Mouse (Mus musculus) heart, embryonic 11.5 days (tissue): ENCODE measurements around the gene Hint2. TPM values are rescaled to one million over a fixed set of nuclear protein-coding genes. Genes with fewer than 3 reads are reported as not detected.

Source experiments
- ATAC-seq: fragments of 200-750 bp; cut with Nextera tagmentation; replicated peaks from 2 replicates; pipeline ENCODE4 v1.8.0; 2017; ENCODE audit warnings: moderate library complexity; ENCODE audit not compliant: insufficient number of reproducible peaks, low FRiP score, low TSS enrichment
- H3K27ac ChIP-seq: fragments of 300-500 bp; sonication (generic); 2 replicates; pipeline ENCODE4 v1.5.1; 2014; ENCODE audit warnings: mild to moderate bottlenecking, low read depth, low read length
- H3K27me3 ChIP-seq: fragments of 300-500 bp; sonication (generic); 2 replicates; pipeline ENCODE4 v1.6.1; 2014; ENCODE audit warnings: mild to moderate bottlenecking, low read length, mixed read lengths; ENCODE audit not compliant: control insufficient read depth, insufficient read depth
- H3K36me3 ChIP-seq: fragments of 300-500 bp; sonication (generic); 2 replicates; pipeline ENCODE4 v1.6.1; 2014; ENCODE audit warnings: mild to moderate bottlenecking, low read length, moderate library complexity, mixed read lengths; ENCODE audit not compliant: control insufficient read depth, insufficient read depth
- H3K4me1 ChIP-seq: fragments of 300-500 bp; sonication (generic); 2 replicates; pipeline ENCODE4 v1.6.1; 2014; ENCODE audit warnings: low read length; ENCODE audit not compliant: control insufficient read depth, insufficient read depth
- H3K4me2 ChIP-seq: fragments of 300-500 bp; sonication (generic); 2 replicates; pipeline ENCODE4 v1.6.1; 2014; ENCODE audit warnings: mild to moderate bottlenecking, moderate library complexity
- H3K4me3 ChIP-seq: fragments of 300-500 bp; sonication (generic); 2 replicates; pipeline ENCODE4 v1.5.1; 2014; ENCODE audit warnings: low read depth, low read length
- H3K9ac ChIP-seq: fragments of 300-500 bp; sonication (generic); 2 replicates; pipeline ENCODE4 v1.6.1; 2014; ENCODE audit warnings: mild to moderate bottlenecking, low read depth, low read length, moderate library complexity
- H3K9me3 ChIP-seq: fragments of 300-500 bp; sonication (generic); replicated peaks from 2 replicates; pipeline ENCODE4 v1.6.1; 2016; ENCODE audit warnings: low read length; ENCODE audit not compliant: control insufficient read depth
- WGBS: fragments of 180-500 bp; shearing (Covaris S2); extraction: QIAGEN DNeasy Blood & Tissue Kit; methylation state at CpG from one replicate; pipeline ENCODE4 v1.1.7; 2014; ENCODE audit not compliant: insufficient replicate concordance; 5-methylcytosine and 5-hydroxymethylcytosine counted together
- polyA plus RNA-seq: library from polyadenylated mRNA; unstranded; fragments of >200 nt; fragmentation: Nextera tagmentation; extraction: Ambion mirVana; gene quantifications from 2 replicates; pipeline ENCODE4 v1.2.1, GENCODE M21; 2014

Gene Hint2
- polyA plus RNA-seq, result 128 and 131 TPM in 2 replicates

- ATAC-seq, result peak; percentile 93
- peak within 1 kb of the TSS; percentile 87 for H3K9ac ChIP-seq
- WGBS, result 2% methylated on average over 34 of the region's 34 CpGs
These were observed at the start of gene Hint2 for GRCm38 (mm10) chr4:43656339-43657109. Hint2 (minus strand) TSS chr4:43656466.

GRCm38 (mm10) chr4:43705991-43706390, 49.7 kb upstream of the Hint2 start:
- Histone ChIP-seq H3K9ac (no peak overlapping the region), H3K4me2 (no peak overlapping the region), H3K9me3 (no peaks in the 10 kb centered on the region), H3K4me3 (no peak overlapping the region), H3K4me1 (no peaks in the 10 kb centered on the region), H3K27me3 (no peaks in the 10 kb centered on the region), H3K36me3 (no peaks in the 10 kb centered on the region), H3K27ac (no peak overlapping the region)
- WGBS, result 81% methylated on average over 13 of the region's 13 CpGs
- ATAC-seq, result no peak

More at GRCm38 (mm10) chr4:43656339-43657109, at the start of gene Hint2:
- Histone ChIP-seq H3K4me3 (peak within 1 kb of the TSS; percentile 87), H3K27ac (peak within 1 kb of the TSS; percentile 80), H3K27me3 (peaks cover 8% of the 10 kb centered on the region), H3K4me1 (peaks cover 3% of the 10 kb centered on the region; the same call in 1 of the 2 replicates), H3K9me3 (no peaks in the 10 kb centered on the region), H3K4me2 (peak within 1 kb of the TSS; percentile 89), H3K36me3 (no peaks in the 10 kb centered on the region)

GRCm38 (mm10) chr4:43703851-43704250, 47.6 kb upstream of the Hint2 start:
- Histone ChIP-seq H3K4me3 (no peak overlapping the region), H3K9me3 (no peaks in the 10 kb centered on the region), H3K36me3 (no peaks in the 10 kb centered on the region), H3K4me1 (no peaks in the 10 kb centered on the region), H3K9ac (no peak overlapping the region), H3K27ac (no peak overlapping the region), H3K27me3 (no peaks in the 10 kb centered on the region), H3K4me2 (no peak overlapping the region)
- ATAC-seq, result no peak
- WGBS, result 84% methylated on average over 8 of the region's 8 CpGs

GRCm38 (mm10) chr4:43703439-43703838, 47.2 kb upstream of the Hint2 start:
- no peak overlapping the region for H3K27ac ChIP-seq
- no peak overlapping the region for H3K4me2 ChIP-seq
- WGBS, result 63% methylated on average over 6 of the region's 6 CpGs
- no peak overlapping the region for H3K4me3 ChIP-seq
- no peaks in the 10 kb centered on the region for H3K36me3 ChIP-seq
- H3K4me1 ChIP-seq, result no peaks in the 10 kb centered on the region
- no peak overlapping the region for H3K9ac ChIP-seq
- no peaks in the 10 kb centered on the region for H3K9me3 ChIP-seq
- no peak for ATAC-seq
- H3K27me3 ChIP-seq, result no peaks in the 10 kb centered on the region

- WGBS, result 71% methylated on average over 6 of the region's 6 CpGs
- ATAC-seq, result no peak
- Histone ChIP-seq H3K4me3 (no peak within 1 kb of the TSS), H3K4me1 (0 out of 2 replicates have a peak, but pooled peaks cover 1% of the 10 kb centered on the region), H3K36me3 (no peaks in the 10 kb centered on the region), H3K4me2 (no peak within 1 kb of the TSS), H3K9me3 (no peaks in the 10 kb centered on the region), H3K27ac (no peak within 1 kb of the TSS), H3K27me3 (no peaks in the 10 kb centered on the region), H3K9ac (no peak within 1 kb of the TSS)
These were observed 44.4 kb upstream of the Hint2 start, which contains the start of gene Olfr70 for GRCm38 (mm10) chr4:43700707-43701106. Olfr70 (minus strand) TSS chr4:43700807.

- H3K36me3 ChIP-seq, result no peaks in the 10 kb centered on the region
- H3K9me3 ChIP-seq, result no peaks in the 10 kb centered on the region
- no peak for ATAC-seq
- no peaks in the 10 kb centered on the region for H3K27me3 ChIP-seq
- no peak overlapping the region for H3K4me2 ChIP-seq
- WGBS, result 87% methylated on average over 13 of the region's 13 CpGs
- H3K27ac ChIP-seq, result no peak overlapping the region
- no peak overlapping the region for H3K4me3 ChIP-seq
- H3K9ac ChIP-seq, result no peak overlapping the region
- peaks cover 18% of the 10 kb centered on the region for H3K4me1 ChIP-seq
These were observed 40.3 kb upstream of the Hint2 start for GRCm38 (mm10) chr4:43696561-43696960.

GRCm38 (mm10) chr4:43695249-43695671, 39.0 kb upstream of the Hint2 start:
- 19% methylated on average over 9 of the region's 9 CpGs for WGBS
- H3K27me3 ChIP-seq, result no peaks in the 10 kb centered on the region
- H3K9me3 ChIP-seq, result no peaks in the 10 kb centered on the region
- no peak for ATAC-seq
- H3K27ac ChIP-seq, result 0 out of 2 replicates have a peak overlapping the region, but pooled peaks have one; percentile 22
- H3K4me2 ChIP-seq, result no peak overlapping the region
- no peak overlapping the region for H3K4me3 ChIP-seq
- 0 out of 2 replicates have a peak, but pooled peaks cover under 1% of the 10 kb centered on the region for H3K36me3 ChIP-seq
- H3K4me1 ChIP-seq, result peaks cover 18% of the 10 kb centered on the region
- H3K9ac ChIP-seq, result no peak overlapping the region

- Histone ChIP-seq H3K4me1 (peaks cover 18% of the 10 kb centered on the region), H3K27ac (no peak overlapping the region), H3K4me3 (no peak overlapping the region), H3K9ac (no peak overlapping the region), H3K4me2 (no peak overlapping the region), H3K9me3 (no peaks in the 10 kb centered on the region), H3K27me3 (no peaks in the 10 kb centered on the region), H3K36me3 (0 out of 2 replicates have a peak, but pooled peaks cover 3% of the 10 kb centered on the region)
- 73% methylated on average over 1 of the region's 1 CpGs for WGBS
- ATAC-seq, result no peak
These were observed 38.4 kb upstream of the Hint2 start for GRCm38 (mm10) chr4:43694439-43695248.
